Mouse (Mus musculus) neural tube, embryonic 15.5 days (tissue): ENCODE results near the gene Ncor1. TPM values are rescaled to one million over a fixed set of nuclear protein-coding genes. Genes with fewer than 3 reads are reported as not detected.
"Not testable (repeated sequence)": the region's sequence is repeated elsewhere in the genome, so short reads cannot be mapped to it uniquely, and the experiment has no call there.

Experiments used
- ATAC-seq: fragments of 200-750 bp; cut with Nextera tagmentation; 2 replicates; pipeline ENCODE4 v1.8.0; 2017; ENCODE audit warnings: mild to moderate bottlenecking, moderate TSS enrichment, moderate library complexity; ENCODE audit not compliant: low FRiP score
- H3K27ac ChIP-seq: fragments of 300-500 bp; sonication (generic); replicated peaks from 2 replicates; pipeline ENCODE4 v1.5.1; 2015; ENCODE audit warnings: mild to moderate bottlenecking, inconsistent platforms
- H3K27me3 ChIP-seq: fragments of 300-500 bp; sonication (generic); replicated peaks from 2 replicates; pipeline ENCODE4 v1.6.1; 2015; ENCODE audit warnings: inconsistent platforms
- H3K36me3 ChIP-seq: fragments of 300-500 bp; sonication (generic); 2 replicates; pipeline ENCODE4 v1.6.1; 2015; ENCODE audit warnings: inconsistent platforms
- H3K4me1 ChIP-seq: fragments of 300-500 bp; sonication (generic); 2 replicates; pipeline ENCODE4 v1.6.1; 2015; ENCODE audit warnings: inconsistent platforms
- H3K4me2 ChIP-seq: fragments of 300-500 bp; sonication (generic); 2 replicates; pipeline ENCODE4 v1.6.1; 2015; ENCODE audit warnings: inconsistent platforms, mild to moderate bottlenecking, moderate library complexity
- H3K4me3 ChIP-seq: fragments of 300-500 bp; sonication (generic); replicated peaks from 2 replicates; pipeline ENCODE4 v1.5.1; 2015; ENCODE audit warnings: mild to moderate bottlenecking, inconsistent platforms
- H3K9ac ChIP-seq: fragments of 300-500 bp; sonication (generic); replicated peaks from 2 replicates; pipeline ENCODE4 v1.6.1; 2015; ENCODE audit warnings: mild to moderate bottlenecking, inconsistent platforms
- H3K9me3 ChIP-seq: fragments of 300-500 bp; sonication (generic); replicated peaks from 2 replicates; pipeline ENCODE4 v1.6.1; 2016; ENCODE audit warnings: inconsistent platforms
- WGBS: fragments of 180-500 bp; shearing (Covaris S2); methylation state at CpG from one replicate; pipeline ENCODE4 v1.1.7; 2015; ENCODE audit warnings: mixed read lengths; 5-methylcytosine and 5-hydroxymethylcytosine counted together
- polyA plus RNA-seq: library from polyadenylated mRNA; unstranded; fragments of >200 nt; fragmentation: Nextera tagmentation; extraction: Ambion mirVana; gene quantifications from 2 replicates; pipeline ENCODE4 v1.2.1, GENCODE M21; 2015

Ncor1 gene
- polyA plus RNA-seq, 1 experiment from 2014 or later: 174 TPM

- Histone ChIP-seq H3K36me3 (no peaks in the 10 kb centered on the region), H3K9ac (no peak overlapping the region), H3K9me3 (no peaks in the 10 kb centered on the region), H3K27ac (0 out of 2 replicates have a peak overlapping the region, but pooled peaks have one; percentile 67), H3K4me2 (no peak overlapping the region), H3K4me1 (peaks cover 11% of the 10 kb centered on the region; the same call in 1 of the 2 replicates), H3K27me3 (no peaks in the 10 kb centered on the region), H3K4me3 (no peak overlapping the region)
- no peak for ATAC-seq
- WGBS: 88% methylated on average over 5 of the region's 5 CpGs
These were observed 21.2 kb upstream of the Ncor1 start for GRCm38 (mm10) chr11:62479581-62479980.

- no peak overlapping the region for H3K4me2 ChIP-seq
- no peak overlapping the region for H3K4me3 ChIP-seq
- no peak overlapping the region for H3K9ac ChIP-seq
- H3K27me3 ChIP-seq: no peaks in the 10 kb centered on the region
- ATAC-seq: no peak
- peaks cover 11% of the 10 kb centered on the region; the same call in 1 of the 2 replicates for H3K4me1 ChIP-seq
- no peaks in the 10 kb centered on the region for H3K36me3 ChIP-seq
- 73% methylated on average over 6 of the region's 6 CpGs for WGBS
- H3K9me3 ChIP-seq: no peaks in the 10 kb centered on the region
- peak overlapping the region; percentile 67 for H3K27ac ChIP-seq
These were observed 20.6 kb upstream of the Ncor1 start for GRCm38 (mm10) chr11:62478931-62479330.

GRCm38 (mm10) chr11:62476156-62476555, 17.8 kb upstream of the Ncor1 start:
- no peak overlapping the region for H3K27ac ChIP-seq
- H3K9me3 ChIP-seq: no peaks in the 10 kb centered on the region
- no peaks in the 10 kb centered on the region for H3K27me3 ChIP-seq
- H3K4me1 ChIP-seq: peaks cover 11% of the 10 kb centered on the region; the same call in 1 of the 2 replicates
- H3K36me3 ChIP-seq: no peaks in the 10 kb centered on the region
- 93% methylated on average over 4 of the region's 4 CpGs for WGBS
- ATAC-seq: no peak
- H3K4me3 ChIP-seq: no peak overlapping the region
- H3K9ac ChIP-seq: no peak overlapping the region
- no peak overlapping the region for H3K4me2 ChIP-seq

- Histone ChIP-seq H3K4me1 (peaks cover 3% of the 10 kb centered on the region; the same call in 1 of the 2 replicates), H3K9ac (no peak overlapping the region), H3K4me3 (no peak overlapping the region), H3K27me3 (no peaks in the 10 kb centered on the region), H3K27ac (no peak overlapping the region), H3K36me3 (no peaks in the 10 kb centered on the region), H3K4me2 (no peak overlapping the region), H3K9me3 (no peaks in the 10 kb centered on the region)
- ATAC-seq: no peak
- WGBS: 95% methylated on average over 5 of the region's 5 CpGs
These were observed 15.2 kb upstream of the Ncor1 start for GRCm38 (mm10) chr11:62473516-62473915.

- no peak overlapping the region for H3K4me2 ChIP-seq
- H3K36me3 ChIP-seq: no peaks in the 10 kb centered on the region
- no peaks in the 10 kb centered on the region for H3K4me1 ChIP-seq
- H3K27me3 ChIP-seq: no peaks in the 10 kb centered on the region
- WGBS: 92% methylated on average over 6 of the region's 6 CpGs
- no peaks in the 10 kb centered on the region for H3K9me3 ChIP-seq
- H3K4me3 ChIP-seq: no peak overlapping the region
- ATAC-seq: no peak
- no peak overlapping the region for H3K9ac ChIP-seq
- no peak overlapping the region for H3K27ac ChIP-seq
These were observed 12.1 kb upstream of the Ncor1 start for GRCm38 (mm10) chr11:62470451-62470850.

- not testable (repeated sequence) for H3K4me1 ChIP-seq, H3K4me2 ChIP-seq, H3K4me3 ChIP-seq, H3K27ac ChIP-seq, H3K27me3 ChIP-seq, H3K9ac ChIP-seq, H3K36me3 ChIP-seq, ATAC-seq, H3K9me3 ChIP-seq
These were observed 8.9 kb upstream of the Ncor1 start for GRCm38 (mm10) chr11:62467289-62467688.

GRCm38 (mm10) chr11:62466546-62466945, 8.2 kb upstream of the Ncor1 start:
- no peak for ATAC-seq
- no peaks in the 10 kb centered on the region for H3K4me1 ChIP-seq
- no peaks in the 10 kb centered on the region for H3K9me3 ChIP-seq
- WGBS: 94% methylated on average over 3 of the region's 3 CpGs
- H3K9ac ChIP-seq: no peak overlapping the region
- no peaks in the 10 kb centered on the region for H3K36me3 ChIP-seq
- H3K4me3 ChIP-seq: no peak overlapping the region
- no peaks in the 10 kb centered on the region for H3K27me3 ChIP-seq
- H3K27ac ChIP-seq: no peak overlapping the region
- H3K4me2 ChIP-seq: no peak overlapping the region

- no peak for ATAC-seq
- Histone ChIP-seq H3K27me3 (no peaks in the 10 kb centered on the region), H3K9ac (no peak overlapping the region), H3K4me1 (no peaks in the 10 kb centered on the region), H3K36me3 (no peaks in the 10 kb centered on the region), H3K4me2 (no peak overlapping the region), H3K9me3 (no peaks in the 10 kb centered on the region), H3K4me3 (no peak overlapping the region), H3K27ac (no peak overlapping the region)
- WGBS: 95% methylated on average over 3 of the region's 3 CpGs
These were observed 7.5 kb upstream of the Ncor1 start for GRCm38 (mm10) chr11:62465849-62466248.

GRCm38 (mm10) chr11:62464696-62465095, 6.4 kb upstream of the Ncor1 start:
- WGBS: 96% methylated on average over 3 of the region's 3 CpGs
- Histone ChIP-seq H3K36me3 (no peaks in the 10 kb centered on the region), H3K4me1 (peaks cover 3% of the 10 kb centered on the region), H3K27ac (no peak overlapping the region), H3K4me2 (no peak overlapping the region), H3K9ac (no peak overlapping the region), H3K4me3 (no peak overlapping the region), H3K27me3 (no peaks in the 10 kb centered on the region), H3K9me3 (no peaks in the 10 kb centered on the region)
- no peak for ATAC-seq

- no peak overlapping the region for H3K27ac ChIP-seq
- H3K4me1 ChIP-seq: peaks cover 13% of the 10 kb centered on the region
- no peaks in the 10 kb centered on the region for H3K9me3 ChIP-seq
- H3K4me3 ChIP-seq: no peak overlapping the region
- no peaks in the 10 kb centered on the region for H3K36me3 ChIP-seq
- 67% methylated on average over 2 of the region's 2 CpGs for WGBS
- H3K9ac ChIP-seq: no peak overlapping the region
- no peak for ATAC-seq
- no peak overlapping the region for H3K4me2 ChIP-seq
- H3K27me3 ChIP-seq: no peaks in the 10 kb centered on the region
These were observed 5.0 kb upstream of the Ncor1 start for GRCm38 (mm10) chr11:62463225-62463915.

GRCm38 (mm10) chr11:62462529-62462928, 4.2 kb upstream of the Ncor1 start:
- not testable (repeated sequence) for H3K9me3 ChIP-seq, H3K36me3 ChIP-seq, ATAC-seq, H3K27ac ChIP-seq, H3K4me3 ChIP-seq, H3K9ac ChIP-seq, H3K27me3 ChIP-seq, H3K4me2 ChIP-seq
- WGBS: 90% methylated on average over 1 of the region's 1 CpGs
- H3K4me1 ChIP-seq: peaks cover 13% of the 10 kb centered on the region

- H3K4me3 ChIP-seq: peak overlapping the region; percentile 94
- peak overlapping the region; percentile 98 for H3K27ac ChIP-seq
- no peaks in the 10 kb centered on the region for H3K27me3 ChIP-seq
- H3K4me1 ChIP-seq: peaks cover 25% of the 10 kb centered on the region
- H3K9me3 ChIP-seq: no peaks in the 10 kb centered on the region
- H3K36me3 ChIP-seq: no peaks in the 10 kb centered on the region
- H3K4me2 ChIP-seq: peak overlapping the region; percentile 95
- 1% methylated on average over 9 of the region's 9 CpGs for WGBS
- peak overlapping the region; percentile 98 for H3K9ac ChIP-seq
- no peak for ATAC-seq
These were observed 439 bp upstream of the Ncor1 start for GRCm38 (mm10) chr11:62458780-62459179.
